Mouse (Mus musculus) intestine, embryonic 15.5 days (tissue): ENCODE measurements around the gene Emc8. TPM values are rescaled to one million over a fixed set of nuclear protein-coding genes. Genes with fewer than 3 reads are reported as not detected.

Source experiments
- ATAC-seq: fragments of 200-750 bp; cut with Nextera tagmentation; 2 replicates; pipeline ENCODE4 v1.8.0; 2017; ENCODE audit warnings: moderate TSS enrichment, moderate library complexity
- H3K27ac ChIP-seq: fragments of 300-500 bp; sonication (generic); 2 replicates; pipeline ENCODE4 v1.5.1; 2015; ENCODE audit warnings: mild to moderate bottlenecking, inconsistent platforms
- H3K27me3 ChIP-seq: fragments of 300-500 bp; sonication (generic); replicated peaks from 2 replicates; pipeline ENCODE4 v1.6.1; 2015; ENCODE audit warnings: inconsistent platforms
- H3K36me3 ChIP-seq: fragments of 300-500 bp; sonication (generic); 2 replicates; pipeline ENCODE4 v1.6.1; 2015; ENCODE audit warnings: inconsistent platforms
- H3K4me1 ChIP-seq: fragments of 300-500 bp; sonication (generic); replicated peaks from 2 replicates; pipeline ENCODE4 v1.6.1; 2015; ENCODE audit warnings: inconsistent platforms
- H3K4me2 ChIP-seq: fragments of 300-500 bp; sonication (generic); replicated peaks from 2 replicates; pipeline ENCODE4 v1.6.1; 2015; ENCODE audit warnings: mild to moderate bottlenecking, inconsistent platforms
- H3K4me3 ChIP-seq: fragments of 300-500 bp; sonication (generic); replicated peaks from 2 replicates; pipeline ENCODE4 v1.5.1; 2015; ENCODE audit warnings: inconsistent platforms
- H3K9ac ChIP-seq: fragments of 300-500 bp; sonication (generic); 2 replicates; pipeline ENCODE4 v1.6.1; 2015; ENCODE audit warnings: inconsistent platforms
- H3K9me3 ChIP-seq: fragments of 300-500 bp; sonication (generic); 2 replicates; pipeline ENCODE4 v1.6.1; 2016; ENCODE audit warnings: inconsistent platforms
- WGBS: fragments of 180-500 bp; shearing (Covaris S2); methylation state at CpG from one replicate; pipeline ENCODE4 v1.1.7; 2015; 5-methylcytosine and 5-hydroxymethylcytosine counted together
- polyA plus RNA-seq: library from polyadenylated mRNA; unstranded; fragments of >200 nt; fragmentation: Nextera tagmentation; extraction: Ambion mirVana; gene quantifications from 2 replicates; pipeline ENCODE4 v1.2.1, GENCODE M21; 2015

Emc8 gene
- 235 and 246 TPM in 2 replicates for polyA plus RNA-seq

- ATAC-seq: peak; percentile 63; the same call in 1 of the 2 replicates
- peaks cover 32% of the 10 kb centered on the region for H3K36me3 ChIP-seq
- H3K4me3 ChIP-seq: peak within 1 kb of the TSS; percentile 91
- H3K27ac ChIP-seq: peak within 1 kb of the TSS; percentile 88
- peak within 1 kb of the TSS; percentile 96 for H3K9ac ChIP-seq
- H3K9me3 ChIP-seq: no peaks in the 10 kb centered on the region
- H3K27me3 ChIP-seq: no peaks in the 10 kb centered on the region
- peaks cover 42% of the 10 kb centered on the region for H3K4me1 ChIP-seq
- 1% methylated on average over 51 of the region's 51 CpGs for WGBS
- peak within 1 kb of the TSS; percentile 82 for H3K4me2 ChIP-seq
These were observed at the start of gene Emc8 for GRCm38 (mm10) chr8:120668374-120668905. Gene Emc8 (minus strand): TSS chr8:120668573.

GRCm38 (mm10) chr8:120715996-120716680 is 47.8 kb upstream of the Emc8 start:
- Histone ChIP-seq H3K9ac (no peak overlapping the region), H3K27me3 (no peaks in the 10 kb centered on the region), H3K4me3 (no peak overlapping the region), H3K4me1 (peaks cover 6% of the 10 kb centered on the region; the same call in 1 of the 2 replicates), H3K4me2 (no peak overlapping the region), H3K36me3 (no peaks in the 10 kb centered on the region), H3K9me3 (no peaks in the 10 kb centered on the region), H3K27ac (no peak overlapping the region)
- 73% methylated on average over 15 of the region's 15 CpGs for WGBS
- ATAC-seq: no peak

DNA sequence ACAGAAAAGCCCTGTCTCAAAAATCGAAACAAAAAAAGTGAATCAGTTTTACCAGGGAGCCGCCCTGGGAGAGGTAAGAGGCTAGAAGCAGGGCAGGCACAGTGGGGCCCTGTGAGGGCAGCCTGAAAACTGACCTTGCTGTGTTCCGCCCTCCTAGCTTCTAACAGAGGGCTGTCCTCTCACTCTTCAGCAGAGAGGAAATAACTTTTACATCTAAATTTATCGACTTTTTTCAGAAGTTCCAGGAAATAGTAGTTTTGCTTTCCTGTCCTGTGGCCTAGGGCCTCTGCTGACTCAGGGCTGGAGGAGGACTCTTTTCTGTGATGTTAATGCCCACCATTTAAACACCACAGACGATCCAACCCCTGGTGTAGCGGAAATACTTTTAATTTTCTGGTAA is 46.8 kb upstream of the Emc8 start:
- Histone ChIP-seq H3K4me3 (no peak overlapping the region), H3K4me2 (no peak overlapping the region), H3K9ac (no peak overlapping the region), H3K36me3 (no peaks in the 10 kb centered on the region), H3K27me3 (no peaks in the 10 kb centered on the region), H3K27ac (no peak overlapping the region), H3K4me1 (peaks cover 6% of the 10 kb centered on the region; the same call in 1 of the 2 replicates), H3K9me3 (no peaks in the 10 kb centered on the region)
- ATAC-seq: 0 out of 2 replicates have a peak, but pooled peaks have one; percentile 31
- WGBS: 66% methylated on average over 6 of the region's 6 CpGs

DNA sequence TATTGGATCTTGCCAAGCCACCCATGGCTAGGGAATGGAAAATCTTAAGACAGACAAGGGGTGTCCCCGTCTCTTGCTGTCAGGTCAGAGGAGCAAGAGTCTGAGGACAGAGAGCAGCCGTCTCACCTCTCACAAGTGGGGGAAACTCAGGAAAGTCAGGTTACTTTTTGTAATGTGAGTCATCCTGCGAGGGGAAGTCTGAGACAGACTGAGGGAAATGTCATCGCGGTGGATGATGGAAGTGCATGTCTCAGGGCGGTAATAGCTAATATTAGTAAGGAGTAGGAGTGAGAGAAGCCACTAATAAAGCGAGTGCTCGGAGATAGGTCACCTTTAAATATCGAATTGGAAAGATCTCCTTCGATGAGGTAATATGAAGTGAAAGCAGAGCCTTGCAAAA is 40.8 kb upstream of the Emc8 start:
- no peaks in the 10 kb centered on the region for H3K36me3 ChIP-seq
- no peak overlapping the region for H3K9ac ChIP-seq
- no peak overlapping the region for H3K4me3 ChIP-seq
- WGBS: 76% methylated on average over 10 of the region's 10 CpGs
- H3K9me3 ChIP-seq: no peaks in the 10 kb centered on the region
- H3K4me1 ChIP-seq: 0 out of 2 replicates have a peak, but pooled peaks cover 1% of the 10 kb centered on the region
- H3K27me3 ChIP-seq: no peaks in the 10 kb centered on the region
- ATAC-seq: no peak
- H3K4me2 ChIP-seq: no peak overlapping the region
- H3K27ac ChIP-seq: no peak overlapping the region

DNA sequence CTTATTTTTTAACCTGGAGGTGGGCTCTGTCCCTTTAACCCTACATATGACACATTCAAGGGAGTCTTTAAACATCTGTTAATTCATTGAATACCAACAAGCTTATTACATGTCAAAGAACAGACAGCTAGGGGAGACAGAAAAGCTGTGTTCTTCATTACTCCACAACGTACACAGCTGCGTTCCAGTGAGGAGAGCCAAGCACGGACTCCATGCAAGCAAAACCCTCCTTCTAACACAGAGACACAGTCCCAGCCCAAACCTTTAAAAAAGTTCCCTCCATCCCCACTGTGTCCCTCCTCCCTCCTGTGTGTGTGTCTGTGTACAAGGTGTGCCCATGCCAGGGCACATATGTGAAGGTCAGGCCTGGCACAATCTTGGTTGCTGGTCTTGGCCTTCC is 37.8 kb upstream of the Emc8 start:
- no peaks in the 10 kb centered on the region for H3K9me3 ChIP-seq
- no peak overlapping the region for H3K4me2 ChIP-seq
- 72% methylated on average over 3 of the region's 3 CpGs for WGBS
- no peaks in the 10 kb centered on the region for H3K36me3 ChIP-seq
- ATAC-seq: no peak
- H3K4me1 ChIP-seq: 0 out of 2 replicates have a peak, but pooled peaks cover 5% of the 10 kb centered on the region
- H3K27me3 ChIP-seq: no peaks in the 10 kb centered on the region
- H3K27ac ChIP-seq: no peak overlapping the region
- H3K4me3 ChIP-seq: no peak overlapping the region
- no peak overlapping the region for H3K9ac ChIP-seq

DNA sequence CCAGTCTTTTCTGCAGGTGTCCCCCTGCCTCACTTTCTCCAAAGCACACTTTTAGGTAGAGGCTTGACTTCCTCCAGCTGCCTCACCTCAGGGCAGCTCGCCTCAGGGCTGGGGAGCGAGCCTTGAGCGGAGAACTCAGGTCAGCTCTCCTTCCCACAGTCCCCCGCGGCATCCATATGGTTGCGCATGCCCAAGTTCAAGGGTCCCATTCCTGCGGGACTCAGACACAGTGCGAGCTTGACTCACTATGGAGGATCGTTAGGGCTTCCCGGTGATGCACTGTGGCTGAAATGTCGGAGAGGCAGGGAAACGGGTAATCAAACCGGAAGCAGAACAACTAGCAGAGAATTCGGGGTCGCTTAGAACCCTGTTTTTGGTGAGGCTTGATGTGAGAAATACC is 36.8 kb upstream of the Emc8 start:
- H3K9me3 ChIP-seq: no peaks in the 10 kb centered on the region
- no peak for ATAC-seq
- no peak overlapping the region for H3K4me3 ChIP-seq
- no peak overlapping the region for H3K27ac ChIP-seq
- WGBS: 85% methylated on average over 15 of the region's 15 CpGs
- no peak overlapping the region for H3K9ac ChIP-seq
- H3K36me3 ChIP-seq: no peaks in the 10 kb centered on the region
- no peaks in the 10 kb centered on the region for H3K27me3 ChIP-seq
- 0 out of 2 replicates have a peak, but pooled peaks cover 8% of the 10 kb centered on the region for H3K4me1 ChIP-seq
- no peak overlapping the region for H3K4me2 ChIP-seq

DNA sequence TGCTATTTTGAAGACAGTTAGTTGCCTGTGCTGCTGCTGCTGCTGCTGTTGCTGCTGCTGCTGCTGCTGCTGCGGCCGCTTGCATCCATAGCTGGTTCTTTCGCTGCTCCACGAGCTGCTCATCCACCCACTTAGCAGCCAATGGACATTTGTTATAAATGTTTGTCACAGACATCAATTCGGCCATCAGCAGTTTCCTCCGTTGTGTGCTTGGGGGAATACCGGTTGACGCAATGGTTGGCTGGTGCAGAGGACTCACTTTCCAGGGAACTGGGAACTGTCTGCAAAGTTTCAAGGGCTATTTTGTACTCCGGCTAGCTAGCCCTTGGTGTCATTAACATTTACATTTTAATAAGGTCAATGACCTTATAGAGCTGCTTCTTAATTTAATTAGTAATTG is 35.8 kb upstream of the Emc8 start:
- no peak overlapping the region for H3K4me2 ChIP-seq
- H3K27ac ChIP-seq: no peak overlapping the region
- H3K9ac ChIP-seq: no peak overlapping the region
- no peaks in the 10 kb centered on the region for H3K9me3 ChIP-seq
- H3K4me3 ChIP-seq: no peak overlapping the region
- ATAC-seq: no peak
- H3K36me3 ChIP-seq: no peaks in the 10 kb centered on the region
- H3K27me3 ChIP-seq: no peaks in the 10 kb centered on the region
- 0 out of 2 replicates have a peak, but pooled peaks cover 8% of the 10 kb centered on the region for H3K4me1 ChIP-seq
- 40% methylated on average over 9 of the region's 9 CpGs for WGBS

DNA sequence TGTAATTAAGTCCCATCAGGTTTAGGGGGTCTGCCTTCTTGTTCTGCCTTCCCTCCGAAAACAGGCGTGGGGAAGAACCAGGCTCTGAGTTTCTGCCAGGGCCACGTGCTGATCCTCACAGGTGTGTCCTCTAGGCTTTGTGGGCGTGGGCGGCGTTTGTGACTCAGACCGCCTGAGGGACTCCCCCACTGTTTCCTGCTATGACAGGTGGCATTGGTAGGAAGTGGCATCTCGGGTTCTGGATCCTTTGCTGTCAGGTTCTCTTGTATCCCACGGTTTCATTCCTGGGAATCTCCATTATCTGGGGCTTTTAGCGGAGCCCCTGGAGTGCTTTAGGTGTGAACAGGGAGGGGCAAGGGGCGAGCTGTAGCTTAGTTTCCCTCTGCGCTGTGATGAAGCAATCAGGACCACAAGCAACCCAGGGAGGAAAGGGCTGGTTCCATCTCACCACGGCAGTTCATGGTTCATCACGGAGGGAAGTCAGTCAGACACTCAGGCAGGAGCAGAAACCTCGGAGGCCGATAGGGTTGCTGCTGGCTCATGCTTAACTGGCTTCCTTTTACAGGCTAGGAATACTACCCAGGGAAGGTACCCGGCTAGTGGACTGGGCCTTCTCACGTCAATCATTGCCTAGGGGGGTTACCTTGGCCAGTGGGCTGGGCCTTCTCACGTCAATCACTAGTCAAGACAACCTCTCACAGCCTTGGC is 33.5 kb upstream of the Emc8 start:
- ATAC-seq: peak; percentile 78
- H3K27me3 ChIP-seq: no peaks in the 10 kb centered on the region
- no peak overlapping the region for H3K9ac ChIP-seq
- H3K4me1 ChIP-seq: peaks cover 16% of the 10 kb centered on the region
- H3K4me2 ChIP-seq: no peak overlapping the region
- H3K27ac ChIP-seq: no peak overlapping the region
- H3K9me3 ChIP-seq: no peaks in the 10 kb centered on the region
- 54% methylated on average over 19 of the region's 19 CpGs for WGBS
- no peak overlapping the region for H3K4me3 ChIP-seq
- H3K36me3 ChIP-seq: no peaks in the 10 kb centered on the region

GRCm38 (mm10) chr8:120700053-120700452 is 31.7 kb upstream of the Emc8 start:
- no peaks in the 10 kb centered on the region for H3K9me3 ChIP-seq
- peaks cover 31% of the 10 kb centered on the region for H3K4me1 ChIP-seq
- no peak overlapping the region for H3K4me2 ChIP-seq
- no peak overlapping the region for H3K9ac ChIP-seq
- peak overlapping the region; percentile 9; the same call in 1 of the 2 replicates for H3K27ac ChIP-seq
- no peaks in the 10 kb centered on the region for H3K27me3 ChIP-seq
- ATAC-seq: no peak
- H3K4me3 ChIP-seq: no peak overlapping the region
- WGBS: 92% methylated on average over 4 of the region's 4 CpGs
- H3K36me3 ChIP-seq: no peaks in the 10 kb centered on the region

DNA sequence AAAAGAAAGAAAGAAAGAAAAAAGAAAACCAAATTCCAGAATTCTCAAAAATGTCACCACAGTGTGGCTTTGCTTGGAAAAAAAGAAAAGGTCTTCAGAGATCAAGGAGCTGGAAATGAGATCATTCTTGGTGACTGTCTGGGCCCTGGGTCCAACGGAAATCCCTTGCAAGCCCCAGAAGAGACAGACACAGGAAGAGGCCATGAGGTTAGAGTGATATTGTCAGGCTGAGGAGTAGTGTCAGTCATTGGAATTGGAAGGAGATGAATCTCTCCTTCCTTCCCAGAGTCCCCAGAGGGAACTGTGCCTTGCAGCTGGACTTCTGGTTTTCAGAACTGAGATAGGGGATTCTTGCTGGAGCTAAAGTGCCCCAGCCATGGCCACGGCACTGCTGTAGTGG is 31.2 kb upstream of the Emc8 start:
- Histone ChIP-seq H3K9ac (no peak overlapping the region), H3K27me3 (no peaks in the 10 kb centered on the region), H3K27ac (peak overlapping the region; percentile 9; the same call in 1 of the 2 replicates), H3K36me3 (no peaks in the 10 kb centered on the region), H3K4me3 (no peak overlapping the region), H3K4me2 (no peak overlapping the region), H3K4me1 (peaks cover 35% of the 10 kb centered on the region), H3K9me3 (no peaks in the 10 kb centered on the region)
- 68% methylated on average over 2 of the region's 2 CpGs for WGBS
- ATAC-seq: no peak

GRCm38 (mm10) chr8:120699079-120699478 is 30.7 kb upstream of the Emc8 start:
- Histone ChIP-seq H3K4me2 (no peak overlapping the region), H3K4me1 (peaks cover 37% of the 10 kb centered on the region), H3K9me3 (no peaks in the 10 kb centered on the region), H3K27me3 (no peaks in the 10 kb centered on the region), H3K27ac (peak overlapping the region; percentile 61; the same call in 1 of the 2 replicates), H3K36me3 (no peaks in the 10 kb centered on the region), H3K4me3 (no peak overlapping the region), H3K9ac (no peak overlapping the region)
- ATAC-seq: no peak
- 64% methylated on average over 6 of the region's 6 CpGs for WGBS

DNA sequence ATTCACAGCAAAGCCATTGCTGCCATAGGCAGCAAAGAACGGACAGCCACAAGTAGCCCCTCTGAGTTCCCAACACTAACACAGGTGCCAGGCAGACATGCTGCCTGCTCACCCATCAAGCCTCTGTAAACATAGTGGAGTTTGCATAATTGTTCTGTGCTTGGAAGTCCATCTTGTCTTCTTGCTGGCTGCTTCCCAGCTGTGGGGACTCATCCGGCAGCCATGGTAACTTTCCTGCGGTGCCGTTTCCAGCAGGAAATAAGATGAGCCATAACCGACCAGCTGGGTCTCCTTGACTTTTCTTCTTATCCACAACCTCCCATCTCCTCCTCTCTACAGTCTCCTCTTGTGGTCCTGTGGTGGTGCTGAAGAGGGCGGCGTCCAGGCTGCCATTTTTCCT is 30.1 kb upstream of the Emc8 start:
- H3K9me3 ChIP-seq: no peaks in the 10 kb centered on the region
- H3K36me3 ChIP-seq: no peaks in the 10 kb centered on the region
- peak overlapping the region; percentile 61 for H3K27ac ChIP-seq
- no peak overlapping the region for H3K4me2 ChIP-seq
- ATAC-seq: no peak
- H3K4me1 ChIP-seq: peaks cover 41% of the 10 kb centered on the region
- H3K4me3 ChIP-seq: no peak overlapping the region
- no peaks in the 10 kb centered on the region for H3K27me3 ChIP-seq
- 46% methylated on average over 7 of the region's 7 CpGs for WGBS
- H3K9ac ChIP-seq: no peak overlapping the region
